Mouse (Mus musculus) neural tube, embryonic 11.5 days (tissue): ENCODE measurements at regions not wholly inside any gene's neighbourhood (a gene's known extent, or its start where the extent isn't known, plus 50 kb on each side); places are given as distances from the start of the nearest gene placed in this dataset.

Source experiments
- ATAC-seq: fragments of 200-750 bp; cut with Nextera tagmentation; 2 replicates; pipeline ENCODE4 v1.8.0; 2017; ENCODE audit warnings: moderate number of reproducible peaks, mild to moderate bottlenecking, moderate TSS enrichment, moderate library complexity; ENCODE audit not compliant: insufficient read depth, low FRiP score, low TSS enrichment
- DNase-seq: peaks from one replicate; pipeline ENCODE4 v3.0.0-alpha.2; 2015; ENCODE audit warnings: low spot score
- H3K27ac ChIP-seq: fragments of 300-500 bp; sonication (generic); 2 replicates; pipeline ENCODE4 v1.5.1; 2014; ENCODE audit warnings: low read depth, mild to moderate bottlenecking, low read length
- H3K27me3 ChIP-seq: fragments of 300-500 bp; sonication (generic); 2 replicates; pipeline ENCODE4 v1.6.1; 2014; ENCODE audit warnings: mild to moderate bottlenecking, low read length, mixed read lengths; ENCODE audit not compliant: control insufficient read depth, insufficient read depth
- H3K36me3 ChIP-seq: fragments of 300-500 bp; sonication (generic); 2 replicates; pipeline ENCODE4 v1.6.1; 2014; ENCODE audit warnings: mild to moderate bottlenecking, low read length, moderate library complexity, mixed read lengths; ENCODE audit not compliant: control insufficient read depth, insufficient read depth
- H3K4me1 ChIP-seq: fragments of 300-500 bp; sonication (generic); 2 replicates; pipeline ENCODE4 v1.6.1; 2014; ENCODE audit warnings: low read length, mixed read lengths; ENCODE audit not compliant: control insufficient read depth, insufficient read depth
- H3K4me2 ChIP-seq: fragments of 300-500 bp; sonication (generic); 2 replicates; pipeline ENCODE4 v1.6.1; 2014; ENCODE audit warnings: low read depth, mild to moderate bottlenecking, moderate library complexity
- H3K4me3 ChIP-seq: fragments of 300-500 bp; sonication (generic); 2 replicates; pipeline ENCODE4 v1.5.1; 2014; ENCODE audit warnings: low read depth, low read length
- H3K9ac ChIP-seq: fragments of 300-500 bp; sonication (generic); 2 replicates; pipeline ENCODE4 v1.6.1; 2014; ENCODE audit warnings: mild to moderate bottlenecking, low read length
- H3K9me3 ChIP-seq: fragments of 300-500 bp; sonication (generic); 2 replicates; pipeline ENCODE4 v1.6.1; 2016; ENCODE audit warnings: low read length; ENCODE audit not compliant: control insufficient read depth
- WGBS: fragments of 180-500 bp; shearing (Covaris S2); extraction: QIAGEN DNeasy Blood & Tissue Kit; methylation state at CpG from one replicate; pipeline ENCODE4 v1.1.7; 2014; 5-methylcytosine and 5-hydroxymethylcytosine counted together

- 86% methylated on average over 4 of the region's 4 CpGs for WGBS
- no peak overlapping the region for H3K9ac ChIP-seq
- H3K9me3 ChIP-seq: no peaks in the 10 kb centered on the region
- no peaks in the 10 kb centered on the region for H3K36me3 ChIP-seq
- no peak overlapping the region for H3K27ac ChIP-seq
- no peak for ATAC-seq
- H3K4me2 ChIP-seq: no peak overlapping the region
- H3K4me3 ChIP-seq: no peak overlapping the region
- H3K4me1 ChIP-seq: peaks cover 3% of the 10 kb centered on the region; the same call in 1 of the 2 replicates
- no peaks in the 10 kb centered on the region for H3K27me3 ChIP-seq
- DNase-seq: no peak
These were observed 632.6 kb downstream of the Insc start for GRCm38 (mm10) chr7:115376067-115376466.

DNA sequence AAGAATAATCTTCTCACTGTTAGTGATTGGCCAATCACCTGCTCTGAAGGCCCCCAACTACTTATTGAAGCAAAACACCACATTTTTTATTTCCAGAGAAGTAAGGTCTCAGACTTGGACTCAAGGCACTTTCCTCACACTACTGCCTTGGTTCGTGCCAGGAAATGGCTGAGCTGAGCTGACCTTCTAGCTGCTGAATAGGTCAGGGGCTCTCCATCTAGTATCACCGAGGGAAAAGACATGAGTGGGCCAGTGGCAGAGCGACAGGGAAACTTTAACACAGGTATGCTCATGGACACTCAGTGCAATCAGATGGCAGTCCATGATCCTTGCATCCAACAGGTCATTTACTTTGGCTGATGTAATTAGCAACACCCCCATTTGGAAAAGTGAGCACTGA is 635.3 kb downstream of the Insc start:
- H3K27me3 ChIP-seq: no peaks in the 10 kb centered on the region
- ATAC-seq: no peak
- no peak for DNase-seq
- H3K4me3 ChIP-seq: no peak overlapping the region
- 88% methylated on average over 3 of the region's 3 CpGs for WGBS
- peaks cover 4% of the 10 kb centered on the region; the same call in 1 of the 2 replicates for H3K4me1 ChIP-seq
- no peaks in the 10 kb centered on the region for H3K9me3 ChIP-seq
- no peak overlapping the region for H3K9ac ChIP-seq
- H3K36me3 ChIP-seq: no peaks in the 10 kb centered on the region
- no peak overlapping the region for H3K27ac ChIP-seq
- H3K4me2 ChIP-seq: no peak overlapping the region

DNA sequence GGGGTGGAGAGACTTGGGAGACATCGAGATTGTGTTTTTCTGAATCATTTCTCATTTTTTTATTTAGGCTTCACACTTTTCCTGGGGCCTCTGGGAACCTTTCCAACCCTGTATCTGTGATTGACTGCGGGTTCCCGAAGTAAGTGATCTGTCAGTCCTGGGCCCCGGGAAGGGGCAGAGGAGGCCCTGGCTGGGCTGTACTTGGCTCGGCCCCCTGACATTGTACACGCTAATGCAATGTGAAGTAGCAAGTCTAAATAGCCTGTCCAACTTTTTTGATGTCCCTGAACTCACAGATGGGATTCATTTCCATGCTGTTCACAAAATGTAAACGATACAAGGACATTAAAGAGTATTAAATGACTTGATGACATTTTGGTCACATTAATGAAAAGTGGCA is 636.1 kb downstream of the Insc start:
- no peak for ATAC-seq

GRCm38 (mm10) chr7:115380989-115381610 is 637.6 kb downstream of the Insc start:
- 43% methylated on average over 8 of the region's 8 CpGs for WGBS
- Histone ChIP-seq H3K4me3 (no peak overlapping the region), H3K9me3 (no peaks in the 10 kb centered on the region), H3K36me3 (no peaks in the 10 kb centered on the region), H3K27ac (no peak overlapping the region; the same call in 1 of the 2 replicates), H3K27me3 (no peaks in the 10 kb centered on the region), H3K4me1 (peaks cover 4% of the 10 kb centered on the region; the same call in 1 of the 2 replicates), H3K9ac (no peak overlapping the region), H3K4me2 (no peak overlapping the region)
- DNase-seq (no peak), ATAC-seq (no peak)

More for the DNA sequence above, 636.1 kb downstream of the Insc start:
- Histone ChIP-seq H3K9ac (no peak overlapping the region), H3K4me3 (no peak overlapping the region), H3K4me1 (peaks cover 4% of the 10 kb centered on the region; the same call in 1 of the 2 replicates), H3K4me2 (no peak overlapping the region), H3K36me3 (no peaks in the 10 kb centered on the region), H3K9me3 (no peaks in the 10 kb centered on the region), H3K27me3 (no peaks in the 10 kb centered on the region), H3K27ac (no peak overlapping the region)
- WGBS: 75% methylated on average over 7 of the region's 7 CpGs
- no peak for DNase-seq

DNA sequence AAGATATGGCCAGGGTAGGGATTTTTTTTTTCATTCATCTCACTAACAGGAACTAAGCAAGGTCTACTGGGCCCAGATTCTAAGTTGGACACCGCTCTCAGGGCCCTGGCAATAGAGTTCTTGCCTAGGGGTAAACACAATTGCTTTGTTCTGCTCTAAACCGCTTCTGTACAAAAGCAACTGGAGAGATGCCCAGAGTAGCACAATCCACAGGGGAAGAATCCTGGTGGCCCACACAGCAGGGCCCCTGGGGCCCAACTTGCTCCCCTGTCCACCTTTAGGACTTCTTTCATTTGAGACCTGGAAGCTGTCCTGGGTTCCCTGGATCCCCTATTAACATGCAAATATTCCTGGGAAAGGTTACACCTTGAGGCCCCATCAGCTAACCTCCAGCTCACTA is 639.4 kb downstream of the Insc start:
- 54% methylated on average over 2 of the region's 2 CpGs for WGBS
- no peak for ATAC-seq

GRCm38 (mm10) chr7:115388874-115389273 is 645.4 kb downstream of the Insc start:
- H3K4me3 ChIP-seq: no peak overlapping the region
- 83% methylated on average over 5 of the region's 5 CpGs for WGBS

More for the DNA sequence above, 639.4 kb downstream of the Insc start:
- Histone ChIP-seq H3K4me1 (peaks cover 4% of the 10 kb centered on the region; the same call in 1 of the 2 replicates), H3K4me2 (no peak overlapping the region), H3K27me3 (no peaks in the 10 kb centered on the region), H3K9me3 (no peaks in the 10 kb centered on the region), H3K36me3 (no peaks in the 10 kb centered on the region), H3K4me3 (no peak overlapping the region), H3K27ac (no peak overlapping the region), H3K9ac (no peak overlapping the region)
- no peak for DNase-seq

DNA sequence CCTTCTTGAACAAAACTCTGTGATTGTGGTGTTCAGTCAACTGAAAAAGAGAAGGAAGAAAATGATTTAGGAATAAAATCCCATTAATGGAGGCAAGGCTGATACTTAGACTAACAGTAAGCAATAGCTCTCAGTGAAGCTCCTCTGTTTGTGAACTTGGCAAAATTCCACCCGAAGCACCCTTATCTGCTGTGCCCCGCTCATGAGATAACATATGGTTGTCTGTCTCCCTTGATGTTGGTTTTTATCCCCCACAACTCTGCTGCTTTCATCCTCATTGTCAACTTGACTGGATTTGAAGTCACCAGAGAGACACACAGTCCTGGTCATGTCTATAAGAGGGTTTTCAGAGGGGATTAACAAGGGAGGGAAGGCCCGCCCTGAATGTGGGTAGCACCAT is 646.1 kb downstream of the Sox6 start:
- H3K27ac ChIP-seq: no peak overlapping the region
- no peak overlapping the region for H3K9ac ChIP-seq
- H3K4me1 ChIP-seq: no peaks in the 10 kb centered on the region
- no peak overlapping the region for H3K4me2 ChIP-seq
- 89% methylated on average over 3 of the region's 3 CpGs for WGBS
- no peaks in the 10 kb centered on the region for H3K9me3 ChIP-seq
- ATAC-seq: no peak
- H3K27me3 ChIP-seq: no peaks in the 10 kb centered on the region
- DNase-seq: no peak
- no peak overlapping the region for H3K4me3 ChIP-seq
- H3K36me3 ChIP-seq: no peaks in the 10 kb centered on the region

More at GRCm38 (mm10) chr7:115388874-115389273, 645.4 kb downstream of the Insc start:
- DNase-seq (no peak), ATAC-seq (no peak)
- no peak overlapping the region for H3K4me2 ChIP-seq
- H3K27ac ChIP-seq: no peak overlapping the region
- no peaks in the 10 kb centered on the region for H3K9me3 ChIP-seq
- H3K4me1 ChIP-seq: no peaks in the 10 kb centered on the region
- no peak overlapping the region for H3K9ac ChIP-seq
- H3K36me3 ChIP-seq: no peaks in the 10 kb centered on the region
- H3K27me3 ChIP-seq: no peaks in the 10 kb centered on the region

GRCm38 (mm10) chr7:115398202-115398601 is 640.4 kb downstream of the Sox6 start:
- 90% methylated on average over 2 of the region's 2 CpGs for WGBS
- ATAC-seq (no peak), DNase-seq (no peak)
- H3K36me3 ChIP-seq: no peaks in the 10 kb centered on the region
- H3K4me2 ChIP-seq: no peak overlapping the region
- no peak overlapping the region for H3K27ac ChIP-seq
- H3K4me1 ChIP-seq: no peaks in the 10 kb centered on the region
- no peak overlapping the region for H3K9ac ChIP-seq
- no peaks in the 10 kb centered on the region for H3K27me3 ChIP-seq
- H3K4me3 ChIP-seq: no peak overlapping the region
- no peaks in the 10 kb centered on the region for H3K9me3 ChIP-seq

GRCm38 (mm10) chr7:115399461-115399860 is 639.1 kb downstream of the Sox6 start:
- Histone ChIP-seq H3K4me2 (no peak overlapping the region), H3K4me3 (no peak overlapping the region), H3K27ac (no peak overlapping the region), H3K27me3 (no peaks in the 10 kb centered on the region), H3K36me3 (no peaks in the 10 kb centered on the region), H3K9ac (no peak overlapping the region), H3K9me3 (no peaks in the 10 kb centered on the region), H3K4me1 (no peaks in the 10 kb centered on the region)
- no peak for ATAC-seq
- WGBS: 54% methylated on average over 3 of the region's 3 CpGs
- DNase-seq: no peak
